8 mouse cellular contexts compared by ENCODE assay signal in the genomic region with DNA sequence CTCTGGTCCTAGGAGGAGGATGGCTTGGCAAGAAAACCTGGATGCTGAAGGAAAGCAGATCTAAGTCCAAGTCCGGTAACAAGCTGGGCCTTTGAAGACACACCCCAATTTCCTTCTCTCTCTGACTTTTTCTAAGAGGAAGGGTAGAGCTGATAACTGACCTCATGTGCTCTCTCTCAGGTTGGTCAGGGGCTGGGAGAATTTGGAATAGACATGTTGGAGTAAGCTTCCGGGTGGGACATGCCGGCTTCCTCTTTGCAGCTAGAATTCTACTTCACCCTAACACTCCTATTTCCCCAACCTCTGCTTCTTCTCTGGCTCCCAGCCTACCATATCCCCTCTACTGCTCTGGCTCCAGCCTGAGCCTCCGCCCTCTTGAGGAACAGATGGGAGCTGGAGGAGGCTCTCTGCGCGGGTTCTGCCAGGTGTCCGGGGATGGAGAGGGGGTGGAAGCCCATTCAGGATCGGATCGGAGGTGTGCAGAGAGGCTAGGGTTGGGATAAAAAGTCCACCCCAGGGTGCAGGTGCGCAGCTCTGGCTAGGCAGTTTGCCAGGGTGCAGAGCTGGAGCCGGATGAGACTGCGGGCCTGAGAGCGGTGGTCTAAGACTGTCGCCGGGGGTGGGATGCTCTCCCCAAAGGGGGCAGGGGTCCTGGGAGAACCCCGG. TPM values are rescaled to one million over a fixed set of nuclear protein-coding genes. Genes with fewer than 3 reads are reported as not detected.
A peak's percentile ranks its signal among the peaks of the same experiment; 100 is the strongest.
DNase-seq lines count a peak whose midpoint lies in the region; ATAC-seq lines count a peak whose summit lies in the region.

No protein-coding gene starts in this region.

- H3K4me3 ChIP-seq in heart, embryonic 11.5 days (ENCODE audit: low read depth, low read length): peak overlapping the region; percentile 80
- H3K4me3 ChIP-seq in liver, embryonic 16.5 days (ENCODE audit: low read depth, low read length): peak overlapping the region; percentile 75

- peak; percentile 22 for DNase-seq in urinary bladder, postnatal 14 days (ENCODE audit: low spot score)
- no peak for DNase-seq in urinary bladder, postnatal 10 days (ENCODE audit: low spot score)
- DNase-seq in cerebellum, postnatal 14 days: peak; percentile 71 to 75
- DNase-seq in kidney, postnatal 25 days: peak; percentile 30 to 67
- peak; percentile 55 for DNase-seq in retina, postnatal 1 day
- DNase-seq in urinary bladder, postnatal 4 days (ENCODE audit: low spot score in 2 of 2): no peak

- H3K4me1 ChIP-seq in heart, embryonic 11.5 days (ENCODE audit: control insufficient read depth, insufficient read depth, low read length): peaks cover 23% of the 10 kb centered on the region
- peaks cover 15% of the 10 kb centered on the region for H3K4me1 ChIP-seq in liver, embryonic 16.5 days (ENCODE audit: control insufficient read depth, low read depth, low read length)

- 0 out of 2 replicates have a peak, but pooled peaks cover 4% of the 10 kb centered on the region for H3K36me3 ChIP-seq in heart, embryonic 11.5 days (ENCODE audit: control insufficient read depth, insufficient read depth, low read length)
- H3K36me3 ChIP-seq in liver, embryonic 16.5 days (ENCODE audit: control insufficient read depth, insufficient read depth): no peaks in the 10 kb centered on the region

- H3K9me3 ChIP-seq in heart, embryonic 11.5 days (replicated peaks; ENCODE audit: control insufficient read depth, low read length): no peaks in the 10 kb centered on the region
- no peaks in the 10 kb centered on the region for H3K9me3 ChIP-seq in liver, embryonic 16.5 days (replicated peaks; ENCODE audit: control insufficient read depth, low read length)

- peak; percentile 45; the same call in 1 of the 2 replicates for ATAC-seq in heart, embryonic 11.5 days (replicated peaks; ENCODE audit: insufficient number of reproducible peaks, low FRiP score, low TSS enrichment)
- peak; percentile 12; the same call in 1 of the 2 replicates for ATAC-seq in liver, embryonic 16.5 days (ENCODE audit: low read depth)

- 3% methylated on average over 16 of the region's 16 CpGs for WGBS in heart, embryonic 11.5 days (ENCODE audit: insufficient replicate concordance)
- WGBS in liver, embryonic 16.5 days (ENCODE audit: insufficient replicate concordance): 5% methylated on average over 16 of the region's 16 CpGs

- no peaks in the 10 kb centered on the region for H3K27me3 ChIP-seq in heart, embryonic 11.5 days (ENCODE audit: control insufficient read depth, insufficient read depth, low read length)
- H3K27me3 ChIP-seq in liver, embryonic 16.5 days (ENCODE audit: control insufficient read depth, insufficient read depth, low read depth, low read length): no peaks in the 10 kb centered on the region

- H3K27ac ChIP-seq in heart, embryonic 11.5 days (ENCODE audit: low read depth, low read length): peak overlapping the region; percentile 73
- peak overlapping the region; percentile 64 for H3K27ac ChIP-seq in liver, embryonic 16.5 days (ENCODE audit: low read length)

- H3K4me2 ChIP-seq in heart, embryonic 11.5 days: peak overlapping the region; percentile 96
- H3K4me2 ChIP-seq in liver, embryonic 16.5 days (ENCODE audit: low read depth, low read length): peak overlapping the region; percentile 88

- H3K9ac ChIP-seq in heart, embryonic 11.5 days (ENCODE audit: low read depth, low read length): peak overlapping the region; percentile 88
- H3K9ac ChIP-seq in liver, embryonic 16.5 days (ENCODE audit: low read depth, low read length): peak overlapping the region; percentile 77

RNA-seq across cellular contexts. Expression of a gene that starts 0.9 kb away (rescaled TPM):
- 10.6 and 14.4 TPM in 2 replicates for polyA plus RNA-seq in heart, embryonic 11.5 days (2014; fragmentation: Nextera tagmentation; extraction: Ambion mirVana)
- 3.0 and 4.3 TPM in 2 replicates for polyA plus RNA-seq in liver, embryonic 16.5 days (2015; fragmentation: Nextera tagmentation; extraction: Ambion mirVana)

RNA-seq across cellular contexts. Expression of a gene that starts 12.9 kb away (rescaled TPM):
- 0.89 and 2.2 TPM in 2 replicates for polyA plus RNA-seq in heart, embryonic 11.5 days (2014; fragmentation: Nextera tagmentation; extraction: Ambion mirVana)
- 1.1 and 1.4 TPM in 2 replicates for polyA plus RNA-seq in liver, embryonic 16.5 days (2015; fragmentation: Nextera tagmentation; extraction: Ambion mirVana)

RNA-seq across cellular contexts. Expression of a gene that starts 13.3 kb away (rescaled TPM):
- 9.8 and 11.4 TPM in 2 replicates for polyA plus RNA-seq in heart, embryonic 11.5 days (2014; fragmentation: Nextera tagmentation; extraction: Ambion mirVana)
- polyA plus RNA-seq in liver, embryonic 16.5 days (2015; fragmentation: Nextera tagmentation; extraction: Ambion mirVana): 0.77 and 1.1 TPM in 2 replicates

RNA-seq across cellular contexts. Expression of a gene that starts 17.8 kb away (rescaled TPM):
- polyA plus RNA-seq in heart, embryonic 11.5 days (2014; fragmentation: Nextera tagmentation; extraction: Ambion mirVana): 187 and 201 TPM in 2 replicates
- 57.5 and 59.7 TPM in 2 replicates for polyA plus RNA-seq in liver, embryonic 16.5 days (2015; fragmentation: Nextera tagmentation; extraction: Ambion mirVana)

RNA-seq across cellular contexts. Expression of a gene that starts 30.0 kb away (rescaled TPM):
- polyA plus RNA-seq in heart, embryonic 11.5 days (2014; fragmentation: Nextera tagmentation; extraction: Ambion mirVana): 272 and 313 TPM in 2 replicates
- polyA plus RNA-seq in liver, embryonic 16.5 days (2015; fragmentation: Nextera tagmentation; extraction: Ambion mirVana): 11.6 and 22.1 TPM in 2 replicates

Comparison
In these comparisons a context has a peak if more than half of its experiments do, and no peak if none do; other contexts are left out.
1. DNase-seq: peak in urinary bladder, postnatal 14 days (single experiment), cerebellum, postnatal 14 days (2 of 2), kidney, postnatal 25 days (2 of 2) and retina, postnatal 1 day (single experiment); none in urinary bladder, postnatal 10 days (single experiment) and urinary bladder, postnatal 4 days (0 of 2).